ENCODE assay signal across 29 mouse cellular contexts in the genomic region with DNA sequence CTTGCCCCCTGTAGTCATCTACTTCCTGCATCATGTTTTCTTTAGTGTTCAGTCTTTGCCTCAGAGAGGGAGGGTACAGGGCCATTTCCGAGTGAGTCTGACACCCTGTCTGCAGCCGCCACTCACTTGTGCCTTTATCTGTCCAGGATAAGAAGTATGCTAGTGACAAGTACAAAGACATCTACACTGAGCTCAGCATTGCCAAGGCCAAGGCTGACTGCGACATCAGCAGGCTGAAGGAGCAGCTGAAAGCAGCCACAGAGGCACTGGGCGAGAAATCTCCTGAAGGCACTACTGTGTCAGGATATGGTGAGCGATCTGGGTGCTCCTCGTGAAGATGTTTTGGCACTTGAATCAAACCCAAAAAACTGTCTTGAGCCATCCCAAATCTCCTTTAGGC. TPM values are rescaled to one million over a fixed set of nuclear protein-coding genes. Genes with fewer than 3 reads are reported as not detected.
A peak's percentile ranks its signal among the peaks of the same experiment; 100 is the strongest.
DNase-seq lines count a peak whose midpoint lies in the region; ATAC-seq lines count a peak whose summit lies in the region.
"Had no signal": no experiment of that assay in that cellular context is flagged by ENCODE, and none has a peak within 500 bp of the region (broad histone marks: within the 10 kb centered on the region; RNA-seq: fewer than 3 reads in every experiment).

No protein-coding gene starts in this region.

- no peak; the same call in 1 of the 2 replicates for ATAC-seq in heart, embryonic 15.5 days (replicated peaks; ENCODE audit: insufficient number of reproducible peaks, insufficient read depth, low FRiP score, low read depth)
- ATAC-seq in megakaryocyte, adult 5-6 weeks (ENCODE audit: poor library complexity, severe bottlenecking) = no peak
- ATAC-seq: forebrain, postnatal 0 days; lung, postnatal 0 days had no signal

- no peaks in the 10 kb centered on the region for H3K9me3 ChIP-seq in heart, embryonic 15.5 days (replicated peaks)
- no peaks in the 10 kb centered on the region for H3K9me3 ChIP-seq in megakaryocyte, embryonic 14.5 days
- H3K9me3 ChIP-seq: embryonic facial prominence, embryonic 10.5 days; embryonic facial prominence, embryonic 15.5 days; forebrain, embryonic 12.5 days; hindbrain, embryonic 15.5 days; kidney, embryonic 15.5 days; limb, embryonic 10.5 days; limb, embryonic 15.5 days; liver, embryonic 13.5 days; stomach, embryonic 15.5 days had no signal

- peak; percentile 49 for DNase-seq in adrenal gland, adult 8-10 months
- DNase-seq in adrenal gland, postnatal 10 days = no peak
- no peak for DNase-seq in heart, adult 8-10 months (ENCODE audit: low spot score)
- DNase-seq in gastrocnemius, postnatal 36 days = no peak
- DNase-seq: cerebellum, adult 8-10 months; cerebellum, postnatal 25 days; forebrain, postnatal 0 days; gastrocnemius, postnatal 25 days; heart, adult 18-20 months; kidney, adult 18-20 months; kidney, postnatal 25 days; liver, embryonic 13.5 days; lung, adult 18-20 months; lung, postnatal 4 days; midbrain, embryonic 14.5 days; right cerebral cortex, postnatal 25 days had no signal

- H3K4me1 ChIP-seq in heart, embryonic 15.5 days (replicated peaks) = peaks cover 10% of the 10 kb centered on the region
- peaks cover 100% of the 10 kb centered on the region for H3K4me1 ChIP-seq in megakaryocyte, embryonic 14.5 days
- H3K4me1 ChIP-seq: embryonic facial prominence, embryonic 10.5 days; embryonic facial prominence, embryonic 15.5 days; forebrain, embryonic 12.5 days; hindbrain, embryonic 15.5 days; kidney, embryonic 15.5 days; limb, embryonic 10.5 days; limb, embryonic 15.5 days; stomach, embryonic 15.5 days had no signal

- peak overlapping the region; percentile 11; the same call in 1 of the 2 replicates for H3K27ac ChIP-seq in heart, embryonic 15.5 days
- H3K27ac ChIP-seq: embryonic facial prominence, embryonic 10.5 days; embryonic facial prominence, embryonic 15.5 days; forebrain, embryonic 12.5 days; hindbrain, embryonic 15.5 days; kidney, embryonic 15.5 days; limb, embryonic 10.5 days; limb, embryonic 15.5 days; liver, embryonic 13.5 days; stomach, embryonic 15.5 days had no signal

- peaks cover 84% of the 10 kb centered on the region for H3K36me3 ChIP-seq in heart, embryonic 15.5 days
- H3K36me3 ChIP-seq in megakaryocyte, embryonic 14.5 days (replicated peaks; ENCODE audit: low read length) = peaks cover 96% of the 10 kb centered on the region

- H3K4me2 ChIP-seq in heart, embryonic 15.5 days = no peak overlapping the region
- H3K4me2 ChIP-seq: embryonic facial prominence, embryonic 15.5 days; forebrain, embryonic 12.5 days; hindbrain, embryonic 15.5 days; kidney, embryonic 15.5 days; limb, embryonic 15.5 days; liver, embryonic 13.5 days; stomach, embryonic 15.5 days had no signal

- no peak overlapping the region for H3K4me3 ChIP-seq in heart, embryonic 15.5 days
- H3K4me3 ChIP-seq in megakaryocyte, embryonic 14.5 days (replicated peaks) = peak overlapping the region; percentile 57
- H3K4me3 ChIP-seq: embryonic facial prominence, embryonic 10.5 days; embryonic facial prominence, embryonic 15.5 days; forebrain, embryonic 12.5 days; hindbrain, embryonic 15.5 days; kidney, embryonic 15.5 days; limb, embryonic 10.5 days; limb, embryonic 15.5 days; liver, embryonic 13.5 days; stomach, embryonic 15.5 days had no signal

- H3K27me3 ChIP-seq in heart, embryonic 15.5 days = no peaks in the 10 kb centered on the region
- H3K27me3 ChIP-seq in megakaryocyte, embryonic 14.5 days (replicated peaks) = no peaks in the 10 kb centered on the region
- H3K27me3 ChIP-seq: embryonic facial prominence, embryonic 15.5 days; forebrain, embryonic 12.5 days; hindbrain, embryonic 15.5 days; kidney, embryonic 15.5 days; limb, embryonic 15.5 days; liver, embryonic 13.5 days; stomach, embryonic 15.5 days had no signal

- no peak overlapping the region for H3K9ac ChIP-seq in heart, embryonic 15.5 days
- H3K9ac ChIP-seq: embryonic facial prominence, embryonic 15.5 days; forebrain, embryonic 12.5 days; forebrain, postnatal 0 days; hindbrain, embryonic 15.5 days; kidney, embryonic 15.5 days; limb, embryonic 15.5 days; liver, embryonic 13.5 days; stomach, embryonic 15.5 days had no signal

- 30% methylated on average over 6 of the region's 6 CpGs for WGBS in heart, embryonic 15.5 days

- intact Hi-C loops in gastrocnemius, postnatal 36 days (cut with DNase I) = no loop called here

RNA-seq across cellular contexts. Expression of gene Pld6, which starts 17.7 kb away (rescaled TPM):
- 1 to 10 TPM in 3 of 4 experiments, under 1 TPM in 1; 0.81 to 2.4 (median 1.6) TPM for total RNA-seq in adrenal gland, adult 8-10 months (2022)
- total RNA-seq in adrenal gland, postnatal 10 days (2021) = 10 to 100 TPM in 1 of 2 experiments, 1 to 10 TPM in 1; 6.5 to 10.4 TPM
- 3.4 and 4.9 TPM in 2 replicates for polyA plus RNA-seq in heart, embryonic 15.5 days (2015; fragmentation: Nextera tagmentation; extraction: Ambion mirVana)
- 1 to 10 TPM in 2 of 4 experiments, under 1 TPM in 2; 0.60 to 1.2 (median 0.89) TPM for total RNA-seq in heart, adult 8-10 months (2022)
- polyA plus RNA-seq in megakaryocyte, embryonic 14.5 days (2012; ENCODE audit: insufficient read depth, low replicate concordance) = 0.43 TPM in 1 of 2 replicates, not detected in the other
- total RNA-seq in megakaryocyte, adult 5-6 weeks (2015) = not detected in 2 replicates
- not detected in 2 replicates for total RNA-seq in megakaryocyte, adult 5-6 weeks (2017)
- not detected for total RNA-seq in gastrocnemius, postnatal 36 days (2021)
- total RNA-seq: gastrocnemius, postnatal 25 days; monocyte, adult 5-6 weeks had no signal

RNA-seq across cellular contexts. Expression of gene Flcn, which starts 40.1 kb away (rescaled TPM):
- 10 to 100 TPM; 49.9 to 61.3 (median 57.3) TPM for total RNA-seq in adrenal gland, adult 8-10 months (2022)
- total RNA-seq in adrenal gland, postnatal 10 days (2021) = 10 to 100 TPM; 33.3 to 51.3 TPM
- 32.6 and 36.9 TPM in 2 replicates for polyA plus RNA-seq in heart, embryonic 15.5 days (2015; fragmentation: Nextera tagmentation; extraction: Ambion mirVana)
- 10 to 100 TPM; 26.7 to 46.9 (median 42.1) TPM for total RNA-seq in heart, adult 8-10 months (2022)
- polyA plus RNA-seq in megakaryocyte, embryonic 14.5 days (2012; ENCODE audit: insufficient read depth, low replicate concordance) = 12.2 and 19.0 TPM in 2 replicates
- total RNA-seq in megakaryocyte, adult 5-6 weeks (2015) = 11.3 and 11.4 TPM in 2 replicates
- total RNA-seq in megakaryocyte, adult 5-6 weeks (2017) = 19.9 and 25.3 TPM in 2 replicates
- total RNA-seq in gastrocnemius, postnatal 36 days (2021) = 10 to 100 TPM; 41.9 to 43.6 TPM
